Mouse (Mus musculus): ENCODE results near the gene Zc3h4. TPM values are rescaled to one million over a fixed set of nuclear protein-coding genes. Genes with fewer than 3 reads are reported as not detected.

Zc3h4 gene
- total RNA-seq (2023): 10 to 100 TPM; 58.3 to 67.7 TPM

GRCm38 (mm10) chr7:16400689-16401611, at the start of gene Zc3h4:
TSS of gene Zc3h4 (plus strand) at chr7:16400910.

GRCm38 (mm10) chr7:16387160-16388041, 13.3 kb upstream of the Zc3h4 start, which contains the start of gene Sae1:
TSS of gene Sae1 (minus strand) at chr7:16387806.

GRCm38 (mm10) chr7:16452587-16453073, 51.9 kb downstream of the Zc3h4 start, which contains the start of gene Tmem160:
TSS of gene Tmem160 (plus strand) at chr7:16452779.

GRCm38 (mm10) chr7:16477628-16478027, 76.9 kb downstream of the Zc3h4 start, which contains the start of gene Npas1:
TSS of gene Npas1 (minus strand) at chr7:16477728.

Other genes with a start within 250 kb of the Zc3h4 start
- gene Meis3, start 225.8 kb upstream of the Zc3h4 start, total RNA-seq (2023): under 1 TPM in 1 of 2 experiments, not detected in 1; 0.31 TPM
- 10 to 100 TPM; 21.4 to 24.2 TPM for gene Dhx34, start 178.9 kb upstream of the Zc3h4 start, total RNA-seq (2023)
- gene C5ar2, start 156.8 kb upstream of the Zc3h4 start, total RNA-seq (2023): 10 to 100 TPM; 24.0 to 25.0 TPM
- gene C5ar1, start 141.4 kb upstream of the Zc3h4 start, total RNA-seq (2023): 100 to 1,000 TPM; 318 to 350 TPM
- gene Inafm1, start 127.3 kb upstream of the Zc3h4 start, total RNA-seq (2023): 10 to 100 TPM; 11.0 to 12.4 TPM
- 100 to 1,000 TPM; 134 to 171 TPM for gene Ccdc9, start 114.1 kb upstream of the Zc3h4 start, total RNA-seq (2023)
- 10 to 100 TPM; 24.8 to 27.5 TPM for gene Bbc3, start 92.5 kb upstream of the Zc3h4 start, total RNA-seq (2023)
- 10 to 100 TPM; 56.1 to 57.2 TPM for gene Sae1, start 13.1 kb upstream of the Zc3h4 start, total RNA-seq (2023)
- 10 to 100 TPM; 22.0 to 30.5 TPM for gene Tmem160, start 51.9 kb downstream of the Zc3h4 start, total RNA-seq (2023)
- gene Npas1, start 76.8 kb downstream of the Zc3h4 start, total RNA-seq (2023): not detected
- 1 to 10 TPM; 2.7 to 3.3 TPM for gene Arhgap35, start 214.1 kb downstream of the Zc3h4 start, total RNA-seq (2023)